In genomic region chr4:141130704-141131342, GRCm38 (mm10) we compare ENCODE assay signal across 8 mouse cellular contexts. TPM values are rescaled to one million over a fixed set of nuclear protein-coding genes. Genes with fewer than 3 reads are reported as not detected.
DNase-seq lines count a peak whose midpoint lies in the region; ATAC-seq and TF ChIP-seq lines count a peak whose summit lies in the region.

No protein-coding gene starts in this region.

- peak overlapping the region; percentile 54; the same call in 1 of the 2 replicates for H3K27ac ChIP-seq in hindbrain, postnatal 0 days
- H3K27ac ChIP-seq in lung, embryonic 16.5 days (ENCODE audit: low read length): peak overlapping the region; percentile 97

- H3K9me3 ChIP-seq in hindbrain, postnatal 0 days (ENCODE audit: low read length): no peaks in the 10 kb centered on the region
- H3K9me3 ChIP-seq in lung, embryonic 16.5 days (ENCODE audit: control insufficient read depth, low read length): no peaks in the 10 kb centered on the region

- WGBS in hindbrain, postnatal 0 days: 74% methylated on average over 6 of the region's 6 CpGs
- 56% methylated on average over 6 of the region's 6 CpGs for WGBS in lung, embryonic 16.5 days

- H3K27me3 ChIP-seq in hindbrain, postnatal 0 days (ENCODE audit: insufficient read depth, low read length): no peaks in the 10 kb centered on the region
- H3K27me3 ChIP-seq in lung, embryonic 16.5 days (ENCODE audit: control insufficient read depth, insufficient read depth, low read depth, low read length): no peaks in the 10 kb centered on the region

- no peak overlapping the region for H3K9ac ChIP-seq in hindbrain, postnatal 0 days (replicated peaks; ENCODE audit: low read length)
- peak overlapping the region; percentile 27 for H3K9ac ChIP-seq in lung, embryonic 16.5 days (ENCODE audit: low read length)

- no peak overlapping the region for H3K4me3 ChIP-seq in hindbrain, postnatal 0 days (ENCODE audit: low read length)
- H3K4me3 ChIP-seq in lung, embryonic 16.5 days (ENCODE audit: low read length): no peak overlapping the region

- DNase-seq in layer of hippocampus, adult 11-12 months (ENCODE audit: low spot score): peak; percentile 60
- DNase-seq in layer of hippocampus, postnatal 25 days (ENCODE audit: extremely low spot score in 1 of 2, low spot score in 1 of 2): no peak
- peak; percentile 41 to 65 for DNase-seq in cerebellum, postnatal 25 days
- DNase-seq in hindbrain, postnatal 0 days (ENCODE audit: low spot score): peak; percentile 35
- DNase-seq in spleen, postnatal 10 days (ENCODE audit: low spot score in 2 of 2): no peak
- no peak for DNase-seq in spleen, adult 18-20 months
- no peak for DNase-seq in yolk sac, embryonic 10.5 days (ENCODE audit: low spot score)

- no peak overlapping the region for H3K4me2 ChIP-seq in hindbrain, postnatal 0 days (ENCODE audit: low read depth, low read length)
- H3K4me2 ChIP-seq in lung, embryonic 16.5 days (ENCODE audit: low read depth, low read length): no peak overlapping the region

- H3K4me1 ChIP-seq in hindbrain, postnatal 0 days (ENCODE audit: insufficient read depth, low read length): 0 out of 2 replicates have a peak, but pooled peaks cover 6% of the 10 kb centered on the region
- H3K4me1 ChIP-seq in lung, embryonic 16.5 days (replicated peaks; ENCODE audit: control insufficient read depth, insufficient read depth, low read length): peaks cover 60% of the 10 kb centered on the region

- no peaks in the 10 kb centered on the region for H3K36me3 ChIP-seq in hindbrain, postnatal 0 days (ENCODE audit: insufficient read depth, low read length)
- H3K36me3 ChIP-seq in lung, embryonic 16.5 days (ENCODE audit: control insufficient read depth, insufficient read depth, low read length): no peaks in the 10 kb centered on the region

- no peak for ATAC-seq in hindbrain, postnatal 0 days
- ATAC-seq in lung, embryonic 16.5 days (ENCODE audit: low read depth): 0 out of 2 replicates have a peak, but pooled peaks have one; percentile 2

- TF ChIP-seq CTCF in hindbrain, postnatal 0 days (IDR thresholded peaks at IDR 0.05; ENCODE audit: low read depth): no peak

RNA-seq across cellular contexts. Expression of gene Szrd1, which starts 8.8 kb away (rescaled TPM):
- 10 to 100 TPM; 51.7 to 58.6 TPM for total RNA-seq in layer of hippocampus, postnatal 25 days (2021)
- 58.7 and 68.8 TPM in 2 replicates for total RNA-seq in hindbrain, postnatal 0 days (2014; rRNA removed)
- 16.5 and 17.0 TPM in 2 replicates for polyA plus RNA-seq in hindbrain, postnatal 0 days (2015; fragmentation: Nextera tagmentation; extraction: Ambion mirVana)
- polyA plus RNA-seq in lung, embryonic 16.5 days (2015; fragmentation: Nextera tagmentation; extraction: Ambion mirVana): 42.4 and 44.6 TPM in 2 replicates

RNA-seq across cellular contexts. Expression of gene Fbxo42, which starts 16.9 kb away (rescaled TPM):
- total RNA-seq in layer of hippocampus, postnatal 25 days (2021): 10 to 100 TPM; 25.2 to 25.8 TPM
- total RNA-seq in hindbrain, postnatal 0 days (2014; rRNA removed): 20.8 and 22.5 TPM in 2 replicates
- polyA plus RNA-seq in hindbrain, postnatal 0 days (2015; fragmentation: Nextera tagmentation; extraction: Ambion mirVana): 15.5 and 17.5 TPM in 2 replicates
- polyA plus RNA-seq in lung, embryonic 16.5 days (2015; fragmentation: Nextera tagmentation; extraction: Ambion mirVana): 19.3 and 21.1 TPM in 2 replicates

RNA-seq across cellular contexts. Expression of gene Spata21, which starts 42.7 kb away (rescaled TPM):
- under 1 TPM; 0.17 to 0.21 TPM for total RNA-seq in layer of hippocampus, postnatal 25 days (2021)
- total RNA-seq in hindbrain, postnatal 0 days (2014; rRNA removed): 0.37 and 0.90 TPM in 2 replicates
- polyA plus RNA-seq in hindbrain, postnatal 0 days (2015; fragmentation: Nextera tagmentation; extraction: Ambion mirVana): 0.84 and 1.6 TPM in 2 replicates
- polyA plus RNA-seq in lung, embryonic 16.5 days (2015; fragmentation: Nextera tagmentation; extraction: Ambion mirVana): 0.14 and 0.51 TPM in 2 replicates

RNA-seq across cellular contexts. Expression of gene Necap2, which starts 52.7 kb away (rescaled TPM):
- total RNA-seq in layer of hippocampus, postnatal 25 days (2021): 10 to 100 TPM; 41.2 to 46.5 TPM
- 52.5 and 67.5 TPM in 2 replicates for total RNA-seq in hindbrain, postnatal 0 days (2014; rRNA removed)
- polyA plus RNA-seq in hindbrain, postnatal 0 days (2015; fragmentation: Nextera tagmentation; extraction: Ambion mirVana): 51.5 and 51.8 TPM in 2 replicates
- 108 and 116 TPM in 2 replicates for polyA plus RNA-seq in lung, embryonic 16.5 days (2015; fragmentation: Nextera tagmentation; extraction: Ambion mirVana)

Comparison
In these comparisons a context has a peak if more than half of its experiments do, and no peak if none do; other contexts are left out.
1. DNase-seq: peak in layer of hippocampus, adult 11-12 months (single experiment), cerebellum, postnatal 25 days (2 of 2) and hindbrain, postnatal 0 days (single experiment); none in layer of hippocampus, postnatal 25 days (0 of 2), spleen, postnatal 10 days (0 of 2), spleen, adult 18-20 months (0 of 2) and yolk sac, embryonic 10.5 days (single experiment).